Mouse (Mus musculus): Measurements from ENCODE around the gene Tesmin. TPM values are rescaled to one million over a fixed set of nuclear protein-coding genes. Genes with fewer than 3 reads are reported as not detected.

The Tesmin gene
- polyA plus RNA-seq, 1 experiment from 2014 or later = 0.20 TPM

DNA sequence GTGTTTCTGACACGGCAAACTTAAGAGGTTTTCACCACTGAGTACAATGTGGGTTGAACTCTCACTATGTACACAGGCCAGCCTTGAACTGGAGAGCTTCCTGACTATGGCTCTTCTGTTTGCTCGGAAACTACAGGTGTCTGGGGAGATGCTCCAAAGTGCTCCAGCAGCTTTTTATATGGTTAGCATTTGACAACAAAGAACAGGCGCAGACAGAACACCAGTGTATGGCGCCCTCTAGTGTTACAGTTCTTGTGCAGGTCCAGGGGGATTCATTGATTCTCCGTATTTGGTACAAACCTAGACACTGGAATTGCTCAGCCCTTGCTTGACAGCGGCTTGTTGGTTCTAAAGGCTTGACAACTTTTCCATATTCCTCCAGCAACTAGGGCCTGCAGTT is 62.5 kb downstream of the Tesmin start:
- Histone ChIP-seq H3K27me3 (ENCODE audit: control insufficient read depth, insufficient read depth, low read length) (no peaks in the 10 kb centered on the region), H3K4me3 (ENCODE audit: low read depth, low read length) (no peak overlapping the region), H3K36me3 (replicated peaks; ENCODE audit: control insufficient read depth, insufficient read depth, low read depth, low read length) (peaks cover 6% of the 10 kb centered on the region; the same call in 1 of the 2 replicates), H3K4me1 (ENCODE audit: control insufficient read depth, insufficient read depth, low read length) (no peaks in the 10 kb centered on the region), H3K9ac (replicated peaks; ENCODE audit: low read length) (no peak overlapping the region), H3K27ac (replicated peaks; ENCODE audit: low read depth, low read length) (no peak overlapping the region), H3K9me3 (replicated peaks; ENCODE audit: control insufficient read depth, low read length) (no peaks in the 10 kb centered on the region), H3K4me2 (ENCODE audit: low read depth, low read length) (no peak overlapping the region)
- peak; percentile 75 for ATAC-seq (replicated peaks; ENCODE audit: insufficient number of reproducible peaks, low FRiP score, low TSS enrichment, low read depth)
- 28% methylated on average over 6 of the region's 6 CpGs for WGBS
- DNase-seq (ENCODE audit: low spot score) = peak; percentile 91

DNA sequence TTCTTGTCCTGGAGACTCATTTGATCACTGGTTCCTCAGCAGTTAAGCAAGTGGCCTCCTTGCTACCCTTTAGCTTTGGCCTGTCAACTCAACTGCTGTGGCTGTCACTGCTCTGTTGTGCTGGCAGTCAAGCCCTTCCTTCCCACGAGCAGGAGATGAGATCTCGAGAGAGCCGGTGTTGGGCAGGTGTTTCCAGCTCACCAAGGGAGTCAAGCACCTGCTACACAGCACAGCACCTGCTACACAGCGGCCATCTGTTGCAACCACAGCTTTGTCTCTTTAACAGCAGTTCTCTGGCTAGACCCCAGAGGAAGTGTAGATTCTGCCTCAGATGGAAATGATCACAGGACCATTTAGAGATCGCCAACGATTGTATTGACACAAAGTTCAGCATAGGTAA is 63.0 kb downstream of the Tesmin start:
- 68% methylated on average over 6 of the region's 6 CpGs for WGBS
- no peaks in the 10 kb centered on the region for H3K9me3 ChIP-seq (replicated peaks; ENCODE audit: control insufficient read depth, low read length)
- H3K36me3 ChIP-seq (replicated peaks; ENCODE audit: control insufficient read depth, insufficient read depth, low read depth, low read length) = peaks cover 7% of the 10 kb centered on the region
- no peaks in the 10 kb centered on the region for H3K27me3 ChIP-seq (ENCODE audit: control insufficient read depth, insufficient read depth, low read length)
- no peak overlapping the region for H3K4me2 ChIP-seq (ENCODE audit: low read depth, low read length)
- no peak overlapping the region for H3K27ac ChIP-seq (replicated peaks; ENCODE audit: low read depth, low read length)
- no peak overlapping the region for H3K4me3 ChIP-seq (ENCODE audit: low read depth, low read length)
- DNase-seq (ENCODE audit: low spot score) (no peak), ATAC-seq (replicated peaks; ENCODE audit: insufficient number of reproducible peaks, low FRiP score, low TSS enrichment, low read depth) (no peak; the same call in 1 of the 2 replicates)
- H3K9ac ChIP-seq (replicated peaks; ENCODE audit: low read length) = no peak overlapping the region
- H3K4me1 ChIP-seq (ENCODE audit: control insufficient read depth, insufficient read depth, low read length) = no peaks in the 10 kb centered on the region

Other genes with a start within 250 kb of the Tesmin start
- gene Mrpl21, start 106.0 kb upstream of the Tesmin start, polyA plus RNA-seq (2014; fragmentation: Nextera tagmentation; extraction: Ambion mirVana) = 144 and 145 TPM in 2 replicates
- gene Ighmbp2, start 105.8 kb upstream of the Tesmin start, polyA plus RNA-seq (2014; fragmentation: Nextera tagmentation; extraction: Ambion mirVana) = 6.0 and 7.6 TPM in 2 replicates
- gene Cpt1a, start 66.5 kb upstream of the Tesmin start, polyA plus RNA-seq (2014; fragmentation: Nextera tagmentation; extraction: Ambion mirVana) = 9.5 and 10.0 TPM in 2 replicates
- 2.6 and 2.9 TPM in 2 replicates for gene Gal, start 25.7 kb downstream of the Tesmin start, polyA plus RNA-seq (2014; fragmentation: Nextera tagmentation; extraction: Ambion mirVana)
- gene Ppp6r3, start 186.9 kb downstream of the Tesmin start, polyA plus RNA-seq (2014; fragmentation: Nextera tagmentation; extraction: Ambion mirVana) = 72.2 and 83.2 TPM in 2 replicates